Mouse (Mus musculus) cerebellum, adult 2 months (tissue): ENCODE results near the gene B4galt7. TPM values are rescaled to one million over a fixed set of nuclear protein-coding genes. Genes with fewer than 3 reads are reported as not detected.

ENCODE experiments used
- DNase-seq, 2 experiments: peaks; one replicate each; pipeline ENCODE4 v3.0.0; 2021
- H3K27ac ChIP-seq: fragments of 200-500 bp; 2 replicates; pipeline ENCODE4 v1.5.1; 2012; ENCODE audit warnings: low read length, control low read depth, inconsistent platforms; ENCODE audit not compliant: insufficient read depth
- H3K27me3 ChIP-seq: fragments of 200-500 bp; 2 replicates; pipeline ENCODE4 v1.6.1; 2012; ENCODE audit warnings: inconsistent platforms, mild to moderate bottlenecking, low read length, moderate library complexity; ENCODE audit not compliant: control insufficient read depth, insufficient read depth
- H3K4me1 ChIP-seq: fragments of 200-500 bp; 2 replicates; pipeline ENCODE4 v1.6.1; 2011; ENCODE audit warnings: low read length; ENCODE audit not compliant: control insufficient read depth, insufficient read depth
- H3K4me3 ChIP-seq: fragments of 200-500 bp; replicated peaks from 2 replicates; pipeline ENCODE3; 2011; ENCODE audit warnings: mild to moderate bottlenecking, low read depth, low read length, control low read depth; ENCODE audit not compliant: insufficient read depth
- CTCF ChIP-seq: fragments of 200-500 bp; IDR thresholded peaks from 2 replicates; pipeline ENCODE4 v1.5.1; 2011; ENCODE audit warnings: low read depth, mild to moderate bottlenecking, control low read depth, low read length, moderate library complexity, borderline replicate concordance; ENCODE audit not compliant: insufficient read depth
- POLR2A ChIP-seq: fragments of 200-500 bp; IDR thresholded peaks from 2 replicates; pipeline ENCODE4 v1.6.1; 2011; ENCODE audit warnings: low read length, control low read depth, borderline replicate concordance; ENCODE audit not compliant: insufficient read depth
- WGBS: fragments of 180-500 bp; shearing (Covaris S2); methylation state at CpG from one replicate; pipeline ENCODE4 v1.1.7; 2018; 5-methylcytosine and 5-hydroxymethylcytosine counted together
- polyA plus RNA-seq: library from polyadenylated mRNA; depleted of rRNA; stranded (reverse); fragments of >200 nt; gene quantifications from 2 replicates; pipeline ENCODE4 v1.2.3, GENCODE M21; 2012

Gene B4galt7
- polyA plus RNA-seq, 1 experiment, result 32.0 TPM

GRCm38 (mm10) chr13:55578086-55578485 lies 21.6 kb upstream of the B4galt7 start:
- H3K27me3 ChIP-seq, result no peaks in the 10 kb centered on the region
- H3K4me1 ChIP-seq, result no peaks in the 10 kb centered on the region
- H3K4me3 ChIP-seq, result no peak overlapping the region
- TF ChIP-seq CTCF (no peak), POLR2A (no peak)
- H3K27ac ChIP-seq, result no peak overlapping the region
- no peak for DNase-seq
- WGBS, result 79% methylated on average over 4 of the region's 4 CpGs

GRCm38 (mm10) chr13:55591961-55592490 lies 7.7 kb upstream of the B4galt7 start:
- no peak for TF ChIP-seq POLR2A
- no peak for TF ChIP-seq CTCF
- peaks cover 9% of the 10 kb centered on the region for H3K4me1 ChIP-seq
- WGBS, result 79% methylated on average over 4 of the region's 4 CpGs
- no peaks in the 10 kb centered on the region for H3K27me3 ChIP-seq
- peak in 1 of 2 experiments; percentile 28 for DNase-seq
- no peak overlapping the region for H3K4me3 ChIP-seq
- no peak overlapping the region for H3K27ac ChIP-seq

GRCm38 (mm10) chr13:55592512-55593253 lies 7.0 kb upstream of the B4galt7 start:
- H3K4me3 ChIP-seq, result peak overlapping the region; percentile 72
- peaks cover 9% of the 10 kb centered on the region for H3K4me1 ChIP-seq
- DNase-seq, result peak; percentile 97
- WGBS, result 5% methylated on average over 29 of the region's 29 CpGs
- no peaks in the 10 kb centered on the region for H3K27me3 ChIP-seq
- no peak for TF ChIP-seq CTCF
- TF ChIP-seq POLR2A, result peak; percentile 97
- no peak overlapping the region for H3K27ac ChIP-seq

GRCm38 (mm10) chr13:55593254-55593747 lies 6.4 kb upstream of the B4galt7 start:
- Histone ChIP-seq H3K27me3 (no peaks in the 10 kb centered on the region), H3K4me3 (peak overlapping the region; percentile 72), H3K4me1 (peaks cover 9% of the 10 kb centered on the region), H3K27ac (no peak overlapping the region)
- no peak for DNase-seq
- WGBS, result under 1% methylated on average over 31 of the region's 31 CpGs
- no peak for TF ChIP-seq POLR2A
- TF ChIP-seq CTCF, result no peak

DNA sequence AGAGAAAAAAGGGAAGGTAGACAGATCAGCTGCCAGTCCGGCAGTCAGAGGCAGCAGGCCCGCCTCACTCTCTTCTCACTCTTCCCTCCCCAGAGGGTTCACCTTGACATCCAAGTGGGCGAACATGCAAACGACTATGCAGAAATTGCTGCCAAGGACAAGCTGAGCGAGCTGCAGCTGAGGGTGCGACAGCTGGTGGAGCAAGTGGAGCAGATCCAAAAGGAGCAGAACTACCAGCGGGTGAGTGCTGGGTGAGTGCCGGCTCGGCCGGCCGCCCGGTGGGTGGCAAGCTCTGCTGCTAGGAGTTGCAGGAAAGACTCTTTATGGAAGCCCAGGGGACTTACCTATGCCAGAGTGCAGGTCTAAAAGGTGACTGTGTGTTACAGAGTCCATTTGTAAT lies 4.3 kb upstream of the B4galt7 start:
- no peaks in the 10 kb centered on the region for H3K27me3 ChIP-seq
- H3K4me1 ChIP-seq, result peaks cover 9% of the 10 kb centered on the region
- peak overlapping the region; percentile 5 for H3K4me3 ChIP-seq
- TF ChIP-seq CTCF, result no peak
- no peak for TF ChIP-seq POLR2A
- WGBS, result 5% methylated on average over 12 of the region's 12 CpGs
- no peak overlapping the region for H3K27ac ChIP-seq
- peak; percentile 68 to 78 for DNase-seq

DNA sequence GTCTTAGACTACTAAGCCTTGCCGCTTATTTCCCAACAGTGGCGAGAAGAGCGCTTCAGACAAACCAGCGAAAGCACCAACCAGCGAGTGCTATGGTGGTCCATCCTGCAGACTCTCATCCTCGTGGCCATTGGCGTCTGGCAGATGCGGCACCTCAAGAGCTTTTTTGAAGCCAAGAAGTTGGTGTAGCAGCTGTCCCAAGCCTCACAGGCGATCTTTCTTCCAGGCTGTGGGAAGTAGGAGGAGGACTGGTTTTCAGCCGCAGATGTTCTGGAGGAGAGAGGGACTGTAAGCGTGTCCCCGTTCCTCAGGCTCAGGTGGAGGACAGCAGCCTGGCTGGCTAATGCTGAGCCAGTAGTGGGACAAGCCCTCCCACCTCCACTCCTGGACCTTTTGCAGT lies 2.9 kb upstream of the B4galt7 start:
- Histone ChIP-seq H3K27ac (no peak overlapping the region), H3K27me3 (no peaks in the 10 kb centered on the region), H3K4me1 (peaks cover 9% of the 10 kb centered on the region), H3K4me3 (no peak overlapping the region)
- no peak for TF ChIP-seq CTCF
- TF ChIP-seq POLR2A, result no peak
- 31% methylated on average over 12 of the region's 12 CpGs for WGBS
- DNase-seq, result no peak

- WGBS, result 11% methylated on average over 9 of the region's 9 CpGs
- no peaks in the 10 kb centered on the region for H3K27me3 ChIP-seq
- TF ChIP-seq POLR2A, result no peak
- TF ChIP-seq CTCF, result no peak
- H3K4me1 ChIP-seq, result peaks cover 3% of the 10 kb centered on the region; the same call in 1 of the 2 replicates
- H3K4me3 ChIP-seq, result peak overlapping the region; percentile 95
- DNase-seq, result no peak
- H3K27ac ChIP-seq, result no peak overlapping the region
Observed at GRCm38 (mm10) chr13:55600657-55601056, 961 bp downstream of the B4galt7 start.

DNA sequence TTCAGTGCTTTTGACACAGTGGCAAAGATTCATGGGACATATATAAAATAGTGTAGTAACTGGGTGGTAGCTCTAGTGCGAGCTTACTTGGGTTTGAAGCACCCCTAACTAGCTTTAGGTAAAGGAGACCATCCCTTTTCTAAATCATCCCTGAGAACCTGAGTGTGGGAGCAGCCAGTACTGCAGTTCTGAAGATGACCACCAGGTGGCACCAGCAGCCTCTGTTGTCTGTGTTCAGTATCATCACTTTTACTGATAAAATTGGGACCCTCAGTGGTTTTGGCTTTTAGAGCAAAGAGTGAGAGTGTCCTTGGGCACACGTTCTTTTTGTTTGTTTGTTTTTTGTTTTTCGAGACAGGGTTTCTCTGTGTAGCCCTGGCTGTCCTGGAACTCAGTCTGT lies 1.9 kb downstream of the B4galt7 start:
- TF ChIP-seq POLR2A (no peak), CTCF (peak; percentile 85)
- H3K4me1 ChIP-seq, result no peaks in the 10 kb centered on the region; the same call in 1 of the 2 replicates
- H3K27me3 ChIP-seq, result no peaks in the 10 kb centered on the region
- DNase-seq, result peak; percentile 69 to 87
- H3K4me3 ChIP-seq, result no peak overlapping the region
- no peak overlapping the region for H3K27ac ChIP-seq
- WGBS, result 5% methylated on average over 3 of the region's 3 CpGs
